Mouse (Mus musculus): ENCODE data around the gene Slc22a16. TPM values are rescaled to one million over a fixed set of nuclear protein-coding genes. Genes with fewer than 3 reads are reported as not detected.

The Slc22a16 gene
- polyA plus RNA-seq (2012; rRNA removed), result not detected in 2 replicates

DNA sequence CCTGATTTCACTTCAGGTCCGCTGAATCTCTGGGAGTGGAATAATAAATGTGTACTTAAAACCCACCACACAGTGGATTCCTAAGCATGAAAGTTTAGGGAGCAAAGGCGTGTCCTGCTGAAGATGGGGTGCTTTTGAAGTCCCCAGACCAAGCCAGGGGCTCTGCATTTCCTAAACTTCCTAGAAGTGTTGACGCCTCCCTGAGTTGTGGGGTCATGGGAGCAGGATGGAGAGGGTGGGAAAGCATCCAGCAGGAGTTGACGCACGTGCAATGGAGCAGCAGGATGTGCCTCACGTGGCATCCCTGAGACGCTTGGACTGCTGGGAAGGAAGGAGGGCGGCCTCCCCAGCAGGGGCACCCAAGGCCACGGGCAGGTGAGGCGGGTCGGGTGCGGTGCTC, at the start of gene Slc22a16:
Slc22a16 (plus strand) TSS at position 301 of the 400 bp plus-strand sequence.

DNA sequence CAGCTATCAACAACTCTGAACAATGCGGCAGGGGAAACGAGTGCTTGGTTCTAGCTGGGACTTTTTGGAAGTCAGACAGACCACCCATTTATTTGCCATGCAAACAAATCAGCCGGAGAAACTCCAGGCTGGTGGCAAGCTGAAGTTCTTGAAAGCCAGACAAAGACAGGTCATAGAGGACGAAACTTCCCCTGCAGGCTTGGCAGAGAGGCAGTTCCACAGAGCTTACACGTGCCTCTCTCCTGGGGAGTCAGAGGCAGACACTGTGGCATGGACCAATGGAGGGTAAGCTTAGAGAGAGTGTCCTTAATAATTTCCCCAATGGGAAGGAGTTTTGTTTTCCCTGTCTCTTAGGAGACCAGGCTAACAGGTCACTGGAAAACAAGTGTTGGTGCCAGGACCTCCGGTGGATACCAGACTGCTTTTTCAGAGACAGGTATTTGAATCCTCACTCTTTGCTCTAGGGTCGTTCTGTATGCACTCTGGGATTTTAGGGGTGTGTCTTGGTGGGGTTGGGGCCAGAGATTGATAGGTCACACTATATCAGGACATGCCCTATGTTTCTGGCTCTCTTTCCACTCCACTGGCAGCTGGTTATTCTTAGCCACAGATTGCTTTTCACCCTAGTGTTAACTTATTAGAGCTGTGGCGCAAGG, 59.6 kb downstream of the Slc22a16 start, which contains the start of gene Ddo:
Ddo (plus strand) TSS at position 356 of the 656 bp plus-strand sequence.

Other genes with a start within 250 kb of the Slc22a16 start
- gene Cdk19, start 230.8 kb upstream of the Slc22a16 start, polyA plus RNA-seq (2012; rRNA removed), result 2.9 and 3.0 TPM in 2 replicates
- gene Ddo, start 59.7 kb downstream of the Slc22a16 start, polyA plus RNA-seq (2012; rRNA removed), result 0.37 and 0.50 TPM in 2 replicates
- 0.29 and 0.34 TPM in 2 replicates for gene Mettl24, start 112.9 kb downstream of the Slc22a16 start, polyA plus RNA-seq (2012; rRNA removed)

Measured in liver, embryonic 18 days (tissue).